Mouse (Mus musculus): ENCODE measurements at regions not wholly inside any gene's neighbourhood (a gene's known extent, or its start where the extent isn't known, plus 50 kb on each side); places are given as distances from the start of the nearest gene placed in this dataset.

DNA sequence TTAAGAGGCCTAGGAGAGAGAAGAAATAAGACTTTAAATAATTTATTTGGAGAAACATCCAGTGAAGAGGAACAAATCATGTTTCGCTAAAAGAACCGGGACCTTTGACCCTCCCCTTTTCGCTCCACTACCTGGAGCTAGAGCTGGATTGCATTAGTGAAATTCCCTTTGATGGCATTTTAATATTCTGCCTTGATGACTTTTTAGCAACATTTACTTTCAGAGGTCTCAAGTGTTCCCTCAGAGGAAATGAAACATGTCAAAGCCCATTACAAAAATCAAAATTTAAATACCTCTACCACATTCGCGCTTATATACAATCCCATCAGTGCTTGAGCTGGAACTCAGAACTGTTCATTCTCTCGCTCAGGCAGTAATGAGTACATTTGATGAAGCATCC lies 297.0 kb upstream of the Gm10295 start:
- no peak for ATAC-seq (replicated peaks; ENCODE audit: poor library complexity, severe bottlenecking)

- no peak; the same call in 1 of the 2 replicates for ATAC-seq (replicated peaks; ENCODE audit: poor library complexity, severe bottlenecking)
Measured at GRCm38 (mm10) chr7:71646944-71647343, 295.7 kb upstream of the Gm10295 start.

GRCm38 (mm10) chr7:71623048-71623447 lies 271.8 kb upstream of the Gm10295 start:
- ATAC-seq (replicated peaks; ENCODE audit: poor library complexity, severe bottlenecking) = no peak

- ATAC-seq (replicated peaks; ENCODE audit: poor library complexity, severe bottlenecking) = no peak
Measured at GRCm38 (mm10) chr7:71603159-71603558, 251.9 kb upstream of the Gm10295 start.

DNA sequence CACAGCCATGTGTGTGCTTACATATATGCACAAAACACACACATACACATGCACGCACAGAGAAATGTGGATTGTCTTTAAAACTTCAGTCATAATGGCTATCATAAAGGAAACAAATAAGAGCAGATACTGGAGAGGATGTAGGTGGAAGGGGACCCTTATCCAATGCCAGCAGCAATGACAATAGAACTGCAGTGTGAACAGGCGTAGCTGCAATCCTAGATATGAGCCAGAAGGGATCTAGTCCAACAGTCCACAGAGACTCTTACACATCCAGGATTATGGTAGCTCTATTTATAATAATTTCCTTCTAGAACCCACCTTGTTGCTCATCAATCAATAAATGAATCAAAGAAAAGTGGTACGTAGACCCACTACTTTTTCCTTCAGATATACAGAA lies 245.5 kb upstream of the Gm10295 start:
- ATAC-seq (replicated peaks; ENCODE audit: poor library complexity, severe bottlenecking) = no peak

- no peak for ATAC-seq (replicated peaks; ENCODE audit: poor library complexity, severe bottlenecking)
Measured at GRCm38 (mm10) chr7:71587626-71588025, 236.3 kb upstream of the Gm10295 start.

DNA sequence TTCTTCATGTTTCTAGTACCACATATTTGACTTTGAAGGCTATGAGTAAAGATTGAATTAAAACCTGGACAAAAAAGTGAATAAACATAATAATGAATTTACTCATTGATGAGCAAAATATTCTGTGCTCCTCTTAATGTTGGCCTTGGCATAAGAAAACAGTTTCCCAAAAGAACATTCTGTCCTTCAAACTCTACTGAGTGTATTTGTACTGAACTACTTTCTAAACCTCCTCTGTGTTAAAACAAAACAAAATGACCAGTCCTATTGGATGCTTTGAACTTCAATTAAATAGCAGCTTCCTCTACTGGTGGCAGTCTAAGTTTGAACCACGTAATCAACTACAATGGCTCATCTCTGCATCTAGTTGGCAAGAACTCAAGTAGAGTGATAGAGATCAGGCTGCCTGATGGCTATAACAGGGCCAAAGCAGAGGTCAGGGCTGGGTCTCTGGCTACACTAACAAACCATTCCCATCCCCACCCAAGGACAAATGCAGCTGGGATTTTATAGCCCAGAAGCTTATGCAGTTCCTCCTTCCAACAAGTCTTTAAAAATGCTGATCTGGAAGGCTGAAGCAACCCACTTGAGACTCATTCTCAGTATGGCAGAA lies 232.3 kb upstream of the Gm10295 start:
- ATAC-seq (replicated peaks; ENCODE audit: poor library complexity, severe bottlenecking) = no peak

DNA sequence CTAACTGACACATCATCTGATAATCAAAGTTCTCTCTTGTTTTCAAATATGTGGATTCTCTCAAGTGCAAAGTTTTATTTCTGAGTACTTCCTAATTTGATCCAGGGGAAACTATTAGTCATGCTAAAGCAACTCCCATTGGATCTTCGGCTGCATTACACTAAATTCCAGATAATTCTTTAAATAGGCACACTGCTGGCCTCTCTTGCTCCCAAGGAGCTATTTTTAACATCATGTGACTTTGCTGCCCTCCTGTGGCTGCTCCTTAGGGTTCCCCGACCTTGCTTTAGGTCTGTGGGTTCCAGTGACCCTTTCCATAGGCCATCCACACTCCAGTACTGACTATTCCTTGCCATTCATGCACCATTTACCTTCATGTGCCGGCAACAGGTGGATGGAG lies 230.5 kb upstream of the Gm10295 start:
- ATAC-seq (replicated peaks; ENCODE audit: poor library complexity, severe bottlenecking) = peak; percentile 52; the same call in 1 of the 2 replicates

DNA sequence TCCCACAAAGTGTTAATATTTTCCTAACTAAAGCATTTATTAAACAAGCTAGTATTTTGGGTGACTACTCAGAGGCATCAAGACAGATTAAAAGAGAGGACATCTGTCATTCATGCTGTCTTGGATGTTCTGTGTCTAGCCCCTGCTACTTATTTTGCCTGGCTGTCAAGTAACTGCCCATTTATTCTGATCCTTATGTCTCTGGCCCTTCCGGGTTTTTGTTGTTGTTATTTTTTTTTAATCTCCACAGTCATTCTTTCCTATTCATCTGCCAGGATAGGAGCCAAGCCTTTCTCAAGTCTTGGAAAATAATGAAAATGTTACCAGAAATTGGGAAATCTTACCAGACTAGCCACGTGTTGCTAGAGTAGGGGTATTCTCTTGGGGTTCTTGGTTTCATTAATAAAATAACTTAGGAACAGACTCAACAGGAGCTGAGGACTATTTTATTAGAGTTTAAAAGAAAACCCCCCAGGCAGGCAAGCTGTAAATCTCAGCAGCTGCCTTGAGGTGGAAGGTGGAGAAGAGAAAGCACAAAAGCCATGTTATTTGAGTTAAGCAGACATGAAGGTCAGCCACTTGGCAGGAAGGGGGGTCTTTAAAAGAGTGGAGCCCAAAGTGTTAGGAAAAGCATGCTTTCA lies 209.1 kb upstream of the Gm10295 start:
- ATAC-seq (replicated peaks; ENCODE audit: poor library complexity, severe bottlenecking) = no peak

- ATAC-seq (replicated peaks; ENCODE audit: poor library complexity, severe bottlenecking) = no peak
Measured at GRCm38 (mm10) chr7:71556473-71556872, 205.2 kb upstream of the Gm10295 start.

DNA sequence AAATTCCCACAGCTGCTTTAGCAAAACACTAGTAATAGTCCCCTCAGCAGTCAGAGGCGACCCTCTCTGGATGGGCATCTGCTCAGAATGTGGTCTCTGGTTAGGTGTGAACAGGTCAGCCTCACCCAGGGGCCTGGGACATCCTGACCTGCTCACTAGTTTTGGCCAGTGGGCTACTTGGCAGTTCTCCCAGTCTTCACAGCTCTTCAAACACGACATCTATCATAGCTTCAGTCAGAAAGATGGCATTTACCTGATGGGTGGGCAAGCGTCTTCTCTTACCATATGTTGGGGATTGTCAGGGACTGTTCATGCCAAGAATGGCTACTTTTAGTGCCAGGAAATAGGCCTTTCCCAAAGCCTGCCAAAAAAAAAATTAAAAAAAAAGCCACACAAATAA lies 204.2 kb upstream of the Gm10295 start:
- no peak for ATAC-seq (replicated peaks; ENCODE audit: poor library complexity, severe bottlenecking)

- ATAC-seq (replicated peaks; ENCODE audit: poor library complexity, severe bottlenecking) = no peak
Measured at GRCm38 (mm10) chr7:71546606-71547213, 195.4 kb upstream of the Gm10295 start.

DNA sequence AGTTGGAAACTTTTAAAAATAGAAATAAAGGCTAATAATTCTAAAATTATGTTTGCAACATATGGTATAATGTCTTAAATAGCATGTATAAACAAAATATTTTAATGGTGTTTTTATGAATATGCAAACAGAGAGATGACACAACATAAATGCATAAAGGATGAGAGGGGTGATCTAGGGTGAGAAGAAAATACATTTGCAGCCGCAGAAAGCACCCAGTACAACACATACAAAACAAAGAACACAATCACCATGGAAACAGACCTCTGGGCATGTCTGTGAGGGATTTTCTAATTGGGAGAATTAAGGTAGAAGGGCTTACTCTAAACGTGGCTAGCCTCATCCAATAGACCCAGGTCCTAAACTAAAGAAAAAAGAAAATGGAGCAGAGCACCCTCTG lies 190.2 kb upstream of the Gm10295 start:
- no peak for ATAC-seq (replicated peaks; ENCODE audit: poor library complexity, severe bottlenecking)

GRCm38 (mm10) chr7:71533109-71533508 lies 181.8 kb upstream of the Gm10295 start:
- no peak for ATAC-seq (replicated peaks; ENCODE audit: poor library complexity, severe bottlenecking)

DNA sequence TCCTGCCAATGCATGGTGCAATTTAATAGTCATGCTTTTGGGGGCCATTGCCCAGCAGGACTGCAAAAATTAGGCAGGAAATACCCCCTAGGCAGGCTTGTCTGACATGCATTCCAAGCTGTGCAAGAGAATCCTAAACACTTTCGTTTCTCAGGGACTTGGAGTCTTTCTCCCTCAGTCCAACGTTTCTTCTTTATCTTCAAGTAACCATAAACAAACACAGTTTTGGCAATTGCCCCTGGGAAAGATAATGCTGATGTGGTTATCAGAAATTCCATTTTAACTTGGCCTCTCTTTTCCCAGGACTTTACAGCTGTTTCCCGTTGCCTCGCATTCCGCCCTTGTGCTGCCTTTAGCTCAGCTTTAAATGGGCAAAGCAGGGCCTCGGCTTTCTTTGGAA lies 180.2 kb upstream of the Gm10295 start:
- ATAC-seq (replicated peaks; ENCODE audit: poor library complexity, severe bottlenecking) = no peak

DNA sequence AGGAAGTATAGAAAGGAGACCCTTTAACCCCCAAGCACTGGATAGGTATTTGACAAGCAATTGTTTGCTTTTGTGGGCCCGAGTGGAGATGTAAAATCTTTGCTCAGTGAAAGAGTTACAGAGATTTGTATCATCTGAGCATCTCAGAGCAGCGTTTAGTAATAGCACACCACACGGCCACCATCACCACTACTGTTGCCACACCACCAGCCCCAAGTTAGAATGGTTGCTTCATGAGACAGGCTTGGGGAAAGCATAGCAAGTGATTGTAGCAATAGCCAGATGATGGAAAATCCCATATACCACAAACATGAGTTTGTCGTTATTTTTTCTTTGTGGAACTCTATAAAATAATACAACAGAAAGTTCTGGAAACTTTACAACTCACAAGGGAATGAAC lies 179.6 kb upstream of the Gm10295 start:
- peak; percentile 37; the same call in 1 of the 2 replicates for ATAC-seq (replicated peaks; ENCODE audit: poor library complexity, severe bottlenecking)

DNA sequence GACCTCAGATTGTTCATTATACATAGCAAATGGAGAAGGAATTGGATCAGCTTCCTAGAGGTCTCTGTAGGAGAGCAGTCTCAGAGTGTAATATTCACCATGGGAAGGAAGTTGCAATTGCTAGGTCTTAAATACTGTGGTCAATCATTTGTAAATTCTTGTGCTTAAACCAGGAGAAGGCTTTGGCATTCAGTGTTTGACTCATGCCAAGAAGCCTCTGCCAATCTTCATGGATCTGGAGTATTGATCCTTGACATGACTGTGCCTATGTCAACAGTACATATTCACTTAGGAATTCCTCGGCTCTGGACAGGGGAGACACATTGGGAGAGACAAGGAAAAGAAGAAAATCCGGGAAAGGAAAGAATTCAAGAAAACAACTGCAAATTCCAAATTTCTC lies 174.9 kb upstream of the Gm10295 start:
- no peak for ATAC-seq (replicated peaks; ENCODE audit: poor library complexity, severe bottlenecking)

GRCm38 (mm10) chr7:71524577-71525126 lies 173.4 kb upstream of the Gm10295 start:
- ATAC-seq (replicated peaks; ENCODE audit: poor library complexity, severe bottlenecking) = no peak

GRCm38 (mm10) chr7:71524119-71524518 lies 172.8 kb upstream of the Gm10295 start:
- no peak for ATAC-seq (replicated peaks; ENCODE audit: poor library complexity, severe bottlenecking)

GRCm38 (mm10) chr7:71507379-71507778 lies 156.1 kb upstream of the Gm10295 start:
- no peak for ATAC-seq (replicated peaks; ENCODE audit: poor library complexity, severe bottlenecking)

- ATAC-seq (replicated peaks; ENCODE audit: poor library complexity, severe bottlenecking) = peak; percentile 97
Measured at GRCm38 (mm10) chr7:71500719-71501118, 149.4 kb upstream of the Gm10295 start.

- no peak for ATAC-seq (replicated peaks; ENCODE audit: poor library complexity, severe bottlenecking)
Measured at GRCm38 (mm10) chr7:71498123-71498522, 146.8 kb upstream of the Gm10295 start.

All from granulocyte monocyte progenitor cell, adult 5-6 weeks (primary cell).